Mouse (Mus musculus) CD4-positive naive resting alpha-beta T cell, adult 76 days (primary cell): Measurements from ENCODE around the gene Gdf1. TPM values are rescaled to one million over a fixed set of nuclear protein-coding genes. Genes with fewer than 3 reads are reported as not detected.

Source experiments
- total RNA-seq: library from RNA; stranded (reverse); gene quantifications from one replicate; pipeline ENCODE4 v1.2.4, GENCODE M21; 2023

Gene Gdf1
- not detected for total RNA-seq

DNA sequence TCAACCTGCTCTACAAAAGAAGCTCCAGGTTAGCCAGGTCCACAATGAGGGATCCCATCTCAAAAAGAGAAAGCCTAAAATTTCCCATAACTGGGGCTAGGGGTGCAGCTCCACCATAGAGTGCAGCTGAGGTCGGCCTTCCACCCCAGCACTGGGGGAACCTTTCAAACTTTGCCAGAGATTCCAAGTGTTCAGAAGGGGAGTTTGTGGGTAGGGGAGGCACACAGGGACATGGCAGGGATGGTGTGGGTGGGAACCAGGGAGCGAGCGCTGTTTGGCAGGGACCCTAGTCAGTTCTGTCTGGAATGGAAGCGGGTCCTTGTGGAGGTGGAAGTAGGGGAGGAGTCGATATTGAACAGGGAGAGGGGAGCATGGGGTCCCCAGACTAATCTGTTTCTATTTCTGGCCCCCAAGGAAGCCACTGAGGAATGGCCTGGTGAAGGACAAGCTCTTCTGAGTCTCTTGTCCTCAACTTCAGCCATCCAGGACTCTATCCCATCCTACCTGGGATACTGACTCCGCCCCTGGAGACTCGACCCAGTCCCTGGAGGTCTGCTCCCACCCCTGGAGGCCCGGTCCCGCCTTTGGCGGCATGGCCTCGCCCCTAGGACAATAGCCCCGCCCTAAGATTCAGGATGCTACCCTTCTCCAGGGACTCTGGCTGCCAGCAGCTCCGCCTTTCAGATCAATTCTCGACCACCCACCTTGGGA, at the start of gene Gdf1:
Gene Gdf1 (plus strand): TSS at position 694 of the 711 bp plus-strand sequence.

DNA sequence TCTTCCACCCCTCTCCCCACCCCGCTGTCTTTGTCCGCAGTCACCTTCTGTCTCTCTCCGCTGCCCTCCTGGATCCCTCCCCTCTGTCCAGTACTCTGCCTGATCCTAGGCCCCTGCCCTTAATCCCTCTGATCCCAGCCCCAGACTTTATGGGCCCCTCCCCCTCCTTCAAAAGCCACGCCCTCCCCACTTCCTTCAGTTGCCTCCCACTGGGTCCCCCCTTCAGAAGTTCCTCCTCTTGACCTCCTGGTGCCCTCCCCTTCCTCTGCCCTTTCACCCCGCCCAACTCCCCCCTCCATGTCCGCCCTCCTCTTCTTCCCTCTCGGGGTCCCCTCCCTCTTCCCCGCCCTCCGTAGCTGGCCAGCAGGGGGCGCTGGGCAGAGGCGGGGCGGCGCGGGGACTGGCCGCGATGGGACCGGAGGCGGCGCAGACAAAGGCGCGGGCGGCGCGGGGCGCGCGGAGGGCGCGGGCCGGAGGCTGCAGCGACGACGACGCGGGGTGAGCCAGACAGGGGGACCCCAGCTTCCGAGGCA, 46.9 kb upstream of the Gdf1 start, which contains the start of gene Homer3:
Gene Homer3 (plus strand): TSS at position 225 of the 533 bp plus-strand sequence.

DNA sequence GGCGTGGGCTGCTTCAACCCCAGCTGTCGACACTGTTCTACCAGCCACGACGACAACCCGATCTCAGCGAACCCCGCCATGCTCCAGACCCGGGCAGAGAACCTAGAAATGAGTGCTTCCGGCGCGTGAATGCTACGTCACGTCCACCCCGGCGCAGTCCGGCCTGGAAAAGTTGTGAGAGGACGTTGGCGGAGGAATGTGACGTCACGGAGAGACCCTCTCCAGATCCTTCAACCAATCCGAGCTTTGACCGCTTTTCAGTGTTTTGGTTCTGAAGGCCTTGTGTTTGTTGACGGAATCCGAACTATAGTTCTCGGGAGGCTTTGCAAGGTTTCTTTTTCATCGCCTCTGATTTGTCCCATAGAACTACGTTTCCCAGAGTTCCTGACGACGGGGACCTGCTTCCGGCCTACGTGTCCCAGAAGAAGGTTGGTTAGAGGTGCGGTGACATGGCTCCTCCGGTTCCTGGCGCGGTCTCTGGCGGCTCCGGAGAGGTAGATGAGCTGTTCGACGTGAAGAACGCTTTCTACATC, 27.2 kb upstream of the Gdf1 start, which contains the start of the genes Ddx49 and Cope:
Gene Ddx49 (minus strand): TSS at position 132 of the 533 bp plus-strand sequence.
Gene Cope (plus strand): TSS at position 161 of the 533 bp plus-strand sequence.

DNA sequence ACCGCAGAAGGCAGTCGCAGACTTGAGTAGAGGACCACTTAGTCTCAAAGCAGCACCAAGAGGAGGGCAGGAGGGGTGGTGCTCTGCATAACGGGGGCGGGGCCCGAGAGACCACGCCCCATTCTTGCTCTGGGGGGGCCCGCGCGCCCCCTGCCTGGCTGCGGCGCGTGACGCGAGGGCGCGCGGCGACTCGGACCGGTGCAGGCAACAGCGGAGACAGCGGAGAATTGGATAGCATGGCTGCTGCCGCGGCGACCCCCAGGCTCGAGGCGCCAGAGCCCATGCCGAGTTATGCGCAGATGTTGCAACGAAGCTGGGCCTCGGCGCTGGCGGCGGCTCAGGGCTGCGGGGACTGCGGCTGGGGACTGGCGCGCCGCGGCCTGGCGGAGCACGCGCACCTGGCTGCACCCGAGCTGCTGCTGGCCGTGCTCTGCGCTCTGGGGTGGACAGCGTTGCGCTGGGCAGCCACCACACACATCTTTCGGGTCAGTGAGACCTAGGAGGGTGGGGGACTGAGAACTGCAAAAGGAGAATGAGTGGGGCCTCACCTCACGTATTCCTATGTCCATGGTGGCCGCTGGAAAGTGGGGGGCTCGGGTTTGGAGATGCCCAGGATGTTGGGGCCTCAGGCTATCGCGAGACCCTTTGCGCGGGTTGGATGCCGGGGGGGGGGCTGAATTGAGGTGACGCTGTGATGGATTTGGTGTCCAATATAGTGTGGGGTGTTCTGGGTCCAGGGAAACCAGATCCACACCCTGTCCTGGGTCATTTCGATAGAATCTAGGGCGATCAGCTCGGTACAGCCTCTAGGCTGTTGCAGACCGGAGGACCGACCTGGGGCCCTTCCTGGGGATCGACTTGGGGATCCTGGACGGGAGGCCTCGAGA, 13.8 kb upstream of the Gdf1 start, which contains the start of gene Cers1:
Gene Cers1 (plus strand): TSS at position 152 of the 887 bp plus-strand sequence.

DNA sequence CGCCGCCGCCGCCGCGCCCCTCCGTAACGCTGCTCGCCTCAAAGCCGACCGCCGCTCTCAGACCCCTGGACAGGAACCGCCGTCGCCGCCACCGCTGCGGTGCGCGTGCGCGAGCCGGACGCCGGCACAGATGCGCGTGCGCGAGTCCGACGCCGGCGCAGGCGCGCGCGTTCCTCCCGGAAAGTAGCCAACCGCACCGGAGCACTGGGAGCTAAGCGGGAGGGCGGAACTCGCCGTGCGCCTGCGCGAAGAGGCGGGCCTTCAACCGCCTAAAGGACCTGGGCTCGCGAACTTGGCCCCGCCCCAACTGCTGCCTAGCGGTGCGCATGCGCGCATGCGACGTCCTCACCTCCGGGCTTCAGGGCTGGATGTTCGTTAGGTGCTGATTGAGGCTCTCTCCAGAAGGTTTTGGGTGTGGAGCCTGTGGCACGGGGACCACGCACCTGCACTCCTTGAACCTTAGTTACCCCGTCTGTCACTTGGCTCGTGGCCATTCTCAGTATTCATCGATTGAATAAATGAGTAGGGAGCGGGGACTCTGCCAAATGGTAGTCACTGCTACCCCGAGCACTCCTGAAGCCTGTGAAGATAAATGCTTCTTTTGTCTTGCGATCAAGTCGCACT, 23.7 kb downstream of the Gdf1 start, which contains the start of gene Upf1:
Gene Upf1 (minus strand): TSS at position 85 of the 624 bp plus-strand sequence.

DNA sequence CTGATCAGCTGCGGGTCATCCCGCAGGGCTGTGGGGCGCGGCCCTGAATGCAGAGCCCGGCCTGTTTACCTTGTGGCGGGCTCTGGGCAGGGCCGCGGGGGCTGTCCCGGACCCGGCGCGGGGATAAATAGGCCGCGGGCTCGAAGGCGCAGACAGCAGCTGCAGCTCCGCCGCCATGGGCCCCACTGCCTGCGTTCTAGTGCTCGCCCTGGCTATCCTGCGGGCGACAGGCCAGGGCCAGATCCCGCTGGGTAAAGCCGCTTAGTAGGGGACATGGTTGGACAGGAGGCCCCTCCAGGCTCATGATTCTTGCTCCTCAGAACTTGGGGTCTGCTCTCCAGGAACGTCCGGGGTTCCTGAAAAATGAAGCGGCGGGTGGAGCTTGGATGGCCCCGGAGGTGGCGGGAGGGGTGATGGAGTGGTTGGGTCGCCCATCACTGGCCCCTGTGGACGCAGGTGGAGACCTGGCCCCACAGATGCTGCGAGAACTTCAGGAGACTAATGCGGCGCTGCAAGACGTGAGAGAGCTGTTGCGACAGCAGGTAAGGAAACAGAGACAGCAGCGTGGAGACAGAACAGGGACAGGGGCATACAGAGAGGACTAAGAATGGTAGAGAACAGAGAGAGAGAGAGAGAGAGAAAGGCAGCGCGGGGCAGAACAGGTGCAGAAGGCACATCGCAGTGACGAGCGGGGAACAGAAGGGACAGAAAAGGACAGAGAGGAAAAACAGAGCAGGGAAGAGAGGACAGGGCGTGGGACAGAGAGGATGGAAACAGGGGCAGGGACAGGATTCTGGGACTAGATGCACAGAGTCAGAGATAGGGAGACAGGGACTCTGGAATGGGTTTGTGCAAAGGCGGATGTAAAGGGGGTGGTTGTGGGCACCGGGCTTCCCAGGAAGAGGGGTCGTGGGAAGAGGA, 44.0 kb downstream of the Gdf1 start, which contains the start of gene Comp:
Gene Comp (plus strand): TSS at position 162 of the 921 bp plus-strand sequence.

Other genes starting within 250 kb of the Gdf1 start
- gene Hapln4, start 246.4 kb upstream of the Gdf1 start, total RNA-seq, result not detected
- gene Ncan, start 208.9 kb upstream of the Gdf1 start, total RNA-seq, result not detected
- 24.6 TPM for gene Nr2c2ap, start 198.5 kb upstream of the Gdf1 start, total RNA-seq
- gene Rfxank, start 190.7 kb upstream of the Gdf1 start, total RNA-seq, result 25.9 TPM
- gene Borcs8, start 190.3 kb upstream of the Gdf1 start, total RNA-seq, result 55.2 TPM
- gene Mef2b, start 190.1 kb upstream of the Gdf1 start, total RNA-seq, result 3.4 TPM
- gene Tmem161a, start 157.5 kb upstream of the Gdf1 start, total RNA-seq, result 48.1 TPM
- gene Slc25a42, start 117.5 kb upstream of the Gdf1 start, total RNA-seq, result 9.9 TPM
- gene Sugp2, start 95.6 kb upstream of the Gdf1 start, total RNA-seq, result 72.7 TPM
- 6.4 TPM for gene Armc6, start 95.4 kb upstream of the Gdf1 start, total RNA-seq
- gene Homer3, start 47.0 kb upstream of the Gdf1 start, total RNA-seq, result 6.3 TPM
- gene Ddx49, start 27.3 kb upstream of the Gdf1 start, total RNA-seq, result 81.1 TPM
- gene Cope, start 27.3 kb upstream of the Gdf1 start, total RNA-seq, result 115 TPM
- not detected for gene Cers1, start 14.0 kb upstream of the Gdf1 start, total RNA-seq
- 71.3 TPM for gene Upf1, start 23.5 kb downstream of the Gdf1 start, total RNA-seq
- gene Comp, start 43.7 kb downstream of the Gdf1 start, total RNA-seq, result not detected
- gene Crtc1, start 109.8 kb downstream of the Gdf1 start, total RNA-seq, result 21.8 TPM
- 7.9 TPM for gene Klhl26, start 147.2 kb downstream of the Gdf1 start, total RNA-seq
- gene Tmem59l, start 157.5 kb downstream of the Gdf1 start, total RNA-seq, result not detected
- not detected for gene Crlf1, start 163.3 kb downstream of the Gdf1 start, total RNA-seq
- 62.4 TPM for gene Rex1bd, start 176.9 kb downstream of the Gdf1 start, total RNA-seq
- gene Uba52, start 181.0 kb downstream of the Gdf1 start, total RNA-seq, result 3,364 TPM
- 249 TPM for gene Fkbp8, start 197.9 kb downstream of the Gdf1 start, total RNA-seq
- 60.3 TPM for gene Kxd1, start 198.1 kb downstream of the Gdf1 start, total RNA-seq
- 30.2 TPM for gene Ell, start 209.6 kb downstream of the Gdf1 start, total RNA-seq